Mouse (Mus musculus): ENCODE measurements around the gene Amotl1. TPM values are rescaled to one million over a fixed set of nuclear protein-coding genes. Genes with fewer than 3 reads are reported as not detected.
A peak's percentile ranks its signal among the peaks of the same experiment; 100 is the strongest.
"Not testable (repeated sequence)": the region's sequence is repeated elsewhere in the genome, so short reads cannot be mapped to it uniquely, and the experiment has no call there.

Amotl1 gene
- total and polyA plus RNA-seq, 2 experiments from 2014 or later: 11.7 to 70.2 TPM

- Histone ChIP-seq H3K4me1 (ENCODE audit: control insufficient read depth, insufficient read depth) (peaks cover 51% of the 10 kb centered on the region), H3K9ac (replicated peaks; ENCODE audit: low read depth, low read length) (no peak overlapping the region), H3K4me2 (ENCODE audit: low read depth, low read length) (no peak overlapping the region), H3K9me3 (replicated peaks; ENCODE audit: control insufficient read depth, low read length) (no peaks in the 10 kb centered on the region), H3K4me3 (ENCODE audit: low read depth, low read length) (no peak overlapping the region), H3K27ac (ENCODE audit: low read depth) (no peak overlapping the region), H3K27me3 (ENCODE audit: control insufficient read depth, insufficient read depth, low read length) (no peaks in the 10 kb centered on the region), H3K36me3 (replicated peaks; ENCODE audit: control insufficient read depth, insufficient read depth, low read length) (peaks cover 62% of the 10 kb centered on the region)
- DNase-seq (ENCODE audit: low spot score): no peak
- TF ChIP-seq EP300 (IDR thresholded peaks at IDR 0.05; ENCODE audit: low read depth) (no peak), CTCF (IDR thresholded peaks at IDR 0.05; ENCODE audit: low read depth) (no peak)
- WGBS: 83% methylated on average over 4 of the region's 4 CpGs
- ATAC-seq (ENCODE audit: insufficient read depth, low read depth): no peak
Measured at GRCm38 (mm10) chr9:14593880-14594279, 51.0 kb downstream of the Amotl1 start.

- 71% methylated on average over 7 of the region's 7 CpGs for WGBS
- ATAC-seq (ENCODE audit: insufficient read depth, low read depth): no peak
- no peaks in the 10 kb centered on the region for H3K9me3 ChIP-seq (replicated peaks; ENCODE audit: control insufficient read depth, low read length)
- TF ChIP-seq EP300 (IDR thresholded peaks at IDR 0.05; ENCODE audit: low read depth): no peak
- no peak for TF ChIP-seq CTCF (IDR thresholded peaks at IDR 0.05; ENCODE audit: low read depth)
- H3K4me2 ChIP-seq (ENCODE audit: low read depth, low read length): no peak overlapping the region
- H3K9ac ChIP-seq (replicated peaks; ENCODE audit: low read depth, low read length): no peak overlapping the region
- H3K4me3 ChIP-seq (ENCODE audit: low read depth, low read length): no peak overlapping the region
- H3K4me1 ChIP-seq (ENCODE audit: control insufficient read depth, insufficient read depth): peaks cover 21% of the 10 kb centered on the region
- peaks cover 54% of the 10 kb centered on the region for H3K36me3 ChIP-seq (replicated peaks; ENCODE audit: control insufficient read depth, insufficient read depth, low read length)
- DNase-seq (ENCODE audit: low spot score): no peak
- H3K27ac ChIP-seq (ENCODE audit: low read depth): peak overlapping the region; percentile 15; the same call in 1 of the 2 replicates
- H3K27me3 ChIP-seq (ENCODE audit: control insufficient read depth, insufficient read depth, low read length): no peaks in the 10 kb centered on the region
Measured at GRCm38 (mm10) chr9:14590666-14591065, 54.2 kb downstream of the Amotl1 start.

- Histone ChIP-seq H3K27ac (ENCODE audit: low read depth) (no peak overlapping the region), H3K4me1 (ENCODE audit: control insufficient read depth, insufficient read depth) (peaks cover 17% of the 10 kb centered on the region), H3K9ac (replicated peaks; ENCODE audit: low read depth, low read length) (no peak overlapping the region), H3K4me3 (ENCODE audit: low read depth, low read length) (no peak overlapping the region), H3K27me3 (ENCODE audit: control insufficient read depth, insufficient read depth, low read length) (no peaks in the 10 kb centered on the region), H3K4me2 (ENCODE audit: low read depth, low read length) (no peak overlapping the region), H3K36me3 (replicated peaks; ENCODE audit: control insufficient read depth, insufficient read depth, low read length) (peaks cover 35% of the 10 kb centered on the region), H3K9me3 (replicated peaks; ENCODE audit: control insufficient read depth, low read length) (no peaks in the 10 kb centered on the region)
- no peak for ATAC-seq (ENCODE audit: insufficient read depth, low read depth)
- DNase-seq (ENCODE audit: low spot score): no peak
- TF ChIP-seq EP300 (IDR thresholded peaks at IDR 0.05; ENCODE audit: low read depth) (no peak), CTCF (IDR thresholded peaks at IDR 0.05; ENCODE audit: low read depth) (no peak)
- 67% methylated on average over 4 of the region's 4 CpGs for WGBS
Measured at GRCm38 (mm10) chr9:14588690-14589089, 56.2 kb downstream of the Amotl1 start.

- Histone ChIP-seq H3K27me3 (ENCODE audit: control insufficient read depth, insufficient read depth, low read length) (no peaks in the 10 kb centered on the region), H3K4me1 (ENCODE audit: control insufficient read depth, insufficient read depth) (peaks cover 13% of the 10 kb centered on the region), H3K36me3 (replicated peaks; ENCODE audit: control insufficient read depth, insufficient read depth, low read length) (peaks cover 21% of the 10 kb centered on the region; the same call in 1 of the 2 replicates), H3K4me2 (ENCODE audit: low read depth, low read length) (no peak overlapping the region), H3K9ac (replicated peaks; ENCODE audit: low read depth, low read length) (no peak overlapping the region), H3K4me3 (ENCODE audit: low read depth, low read length) (no peak overlapping the region), H3K9me3 (replicated peaks; ENCODE audit: control insufficient read depth, low read length) (no peaks in the 10 kb centered on the region), H3K27ac (ENCODE audit: low read depth) (no peak overlapping the region)
- 60% methylated on average over 1 of the region's 1 CpGs for WGBS
- TF ChIP-seq EP300 (IDR thresholded peaks at IDR 0.05; ENCODE audit: low read depth) (no peak), CTCF (IDR thresholded peaks at IDR 0.05; ENCODE audit: low read depth) (no peak)
- ATAC-seq (ENCODE audit: insufficient read depth, low read depth) (no peak), DNase-seq (ENCODE audit: low spot score) (no peak)
Measured at GRCm38 (mm10) chr9:14585702-14586101, 59.2 kb downstream of the Amotl1 start.

GRCm38 (mm10) chr9:14578960-14579359 lies 65.9 kb downstream of the Amotl1 start:
- Histone ChIP-seq H3K27me3 (ENCODE audit: control insufficient read depth, insufficient read depth, low read length) (no peaks in the 10 kb centered on the region), H3K4me2 (ENCODE audit: low read depth, low read length) (no peak overlapping the region), H3K4me3 (ENCODE audit: low read depth, low read length) (no peak overlapping the region), H3K4me1 (ENCODE audit: control insufficient read depth, insufficient read depth) (peaks cover 26% of the 10 kb centered on the region), H3K9ac (replicated peaks; ENCODE audit: low read depth, low read length) (no peak overlapping the region), H3K27ac (ENCODE audit: low read depth) (peak overlapping the region; percentile 72), H3K9me3 (replicated peaks; ENCODE audit: control insufficient read depth, low read length) (no peaks in the 10 kb centered on the region), H3K36me3 (replicated peaks; ENCODE audit: control insufficient read depth, insufficient read depth, low read length) (peaks cover 27% of the 10 kb centered on the region)
- DNase-seq (ENCODE audit: low spot score) (peak; percentile 46), ATAC-seq (ENCODE audit: insufficient read depth, low read depth) (peak; percentile 72)
- WGBS: 26% methylated on average over 4 of the region's 4 CpGs
- no peak for TF ChIP-seq EP300 (IDR thresholded peaks at IDR 0.05; ENCODE audit: low read depth)
- peak; percentile 41 for TF ChIP-seq CTCF (IDR thresholded peaks at IDR 0.05; ENCODE audit: low read depth)

- H3K9ac ChIP-seq (replicated peaks; ENCODE audit: low read depth, low read length); ATAC-seq (ENCODE audit: insufficient read depth, low read depth); DNase-seq (ENCODE audit: low spot score); H3K27ac ChIP-seq (ENCODE audit: low read depth); H3K4me2 ChIP-seq (ENCODE audit: low read depth, low read length); H3K4me3 ChIP-seq (ENCODE audit: low read depth, low read length); H3K9me3 ChIP-seq (replicated peaks; ENCODE audit: control insufficient read depth, low read length); H3K27me3 ChIP-seq (ENCODE audit: control insufficient read depth, insufficient read depth, low read length): not testable (repeated sequence)
- Histone ChIP-seq H3K36me3 (replicated peaks; ENCODE audit: control insufficient read depth, insufficient read depth, low read length) (peaks cover 44% of the 10 kb centered on the region), H3K4me1 (ENCODE audit: control insufficient read depth, insufficient read depth) (peaks cover 26% of the 10 kb centered on the region)
- 69% methylated on average over 2 of the region's 2 CpGs for WGBS
Measured at GRCm38 (mm10) chr9:14576359-14576758, 68.5 kb downstream of the Amotl1 start.

Measured in heart, postnatal 0 days (tissue).